Mouse (Mus musculus): ENCODE measurements around the gene Epo.
A peak's percentile ranks its signal among the peaks of the same experiment; 100 is the strongest.

Epo gene

GRCm38 (mm10) chr5:137472252-137472904 lies 60.7 kb downstream of the Epo start:
- no peak for DNase-seq

- no peak for DNase-seq
Measured at GRCm38 (mm10) chr5:137466946-137467345, 66.1 kb downstream of the Epo start.

- no peak for DNase-seq
Measured at GRCm38 (mm10) chr5:137465049-137465448, 68.0 kb downstream of the Epo start.

- DNase-seq, result no peak
Measured at GRCm38 (mm10) chr5:137455866-137456591, 77.0 kb downstream of the Epo start.

- no peak for DNase-seq
Measured at GRCm38 (mm10) chr5:137455206-137455605, 77.8 kb downstream of the Epo start.

- no peak for DNase-seq
Measured at GRCm38 (mm10) chr5:137445536-137445935, 87.5 kb downstream of the Epo start.

- no peak for DNase-seq
Measured at GRCm38 (mm10) chr5:137440216-137440855, 92.7 kb downstream of the Epo start.

- DNase-seq, result peak; percentile 44
Measured at GRCm38 (mm10) chr5:137433889-137434288, 99.2 kb downstream of the Epo start.

All from retina, postnatal 1 day (tissue).